Mouse (Mus musculus) embryo, embryonic 10.5 days (tissue): ENCODE data around the gene Radil.

Experiments
- DNase-seq: peaks from one replicate; pipeline ENCODE4 v3.0.0-alpha.2; 2015; ENCODE audit warnings: low spot score

Radil gene

DNA sequence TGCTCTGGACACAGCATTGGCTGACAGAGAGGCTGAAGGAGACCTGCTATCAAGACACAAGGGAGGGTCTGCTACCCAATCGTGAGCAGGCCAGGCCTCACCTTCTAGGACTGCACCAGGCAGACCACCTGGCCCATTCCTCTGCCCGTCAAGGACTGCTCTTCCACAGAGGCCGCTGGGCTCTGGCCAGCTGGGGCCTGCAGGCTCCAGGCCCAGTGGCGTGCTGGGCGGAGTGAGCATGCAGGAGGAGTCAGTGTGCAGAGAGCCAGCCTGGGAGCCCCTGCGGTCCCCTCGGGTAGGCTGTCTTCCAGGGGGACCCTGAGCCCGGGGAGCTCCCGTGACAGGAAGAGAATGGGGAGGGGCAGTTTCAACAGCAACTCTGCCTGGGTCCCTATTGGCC, 64.2 kb downstream of the Radil start:
- DNase-seq = no peak

DNA sequence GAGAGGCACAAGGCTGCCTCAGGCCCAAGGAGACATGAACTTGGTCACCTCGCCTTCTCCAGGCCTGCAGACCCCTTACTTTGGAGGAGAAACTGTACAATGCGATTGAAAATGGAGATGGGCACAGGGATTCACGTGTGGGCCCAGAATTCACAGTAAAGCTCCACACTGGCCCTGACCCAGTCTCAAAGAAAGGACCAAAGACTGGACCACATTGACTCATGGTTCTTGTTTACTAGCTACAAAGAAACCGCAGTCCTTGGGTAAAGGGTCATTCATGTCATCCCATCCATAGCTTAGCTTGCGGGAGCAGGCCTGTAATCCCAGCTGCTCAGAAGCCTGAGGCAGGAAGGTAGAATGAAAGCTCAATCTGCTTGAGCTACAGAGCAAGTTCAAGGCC, 67.3 kb downstream of the Radil start:
- DNase-seq = no peak

DNA sequence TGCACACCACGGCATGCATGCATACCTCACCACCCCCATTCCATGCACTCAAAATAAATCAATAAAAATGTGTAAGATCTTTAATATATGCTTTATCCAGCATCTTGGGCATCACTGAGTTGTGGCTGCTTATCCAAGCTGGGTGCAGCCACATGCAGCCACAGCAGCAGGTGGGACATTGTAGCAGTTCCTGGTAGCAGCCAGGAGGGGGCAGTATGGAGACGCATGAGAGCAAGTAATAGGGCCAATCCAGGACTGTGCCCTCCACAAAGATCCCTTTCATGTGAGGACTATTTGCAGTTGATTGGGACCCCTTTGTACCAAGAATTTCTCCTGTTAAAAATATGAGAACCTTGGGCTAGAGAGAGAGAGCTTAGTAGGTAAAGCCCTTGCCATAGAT, 68.4 kb downstream of the Radil start:
- no peak for DNase-seq

DNA sequence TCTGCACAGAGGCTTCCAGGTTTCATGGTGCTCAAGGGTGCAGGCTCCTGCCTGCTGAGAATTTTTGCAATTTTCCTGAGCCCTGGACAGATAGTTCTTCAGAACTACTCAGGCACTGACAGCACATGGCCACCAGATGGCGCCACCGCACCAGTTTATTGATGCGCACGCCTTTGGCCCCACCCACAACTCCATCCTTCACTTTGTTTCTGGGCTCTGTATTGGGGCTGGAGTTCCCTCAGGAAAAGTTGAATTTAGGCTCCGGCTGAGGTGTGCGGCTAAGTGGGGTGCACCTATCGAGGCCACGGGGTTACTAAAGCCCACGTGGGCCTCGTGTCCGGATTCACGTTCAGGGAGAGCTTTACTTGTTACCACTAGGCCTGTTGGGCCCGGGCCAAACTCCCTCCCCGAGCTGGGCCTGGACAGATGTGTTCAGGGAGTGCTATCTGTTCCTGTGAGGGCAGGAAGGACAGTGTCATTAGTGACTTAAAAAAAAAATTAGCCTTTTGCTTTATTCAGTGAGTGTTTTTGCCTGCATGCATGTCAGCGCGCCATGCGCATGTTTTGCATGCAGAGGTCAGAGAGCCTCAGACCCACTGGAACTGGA, 72.0 kb downstream of the Radil start:
- DNase-seq = peak; percentile 91

DNA sequence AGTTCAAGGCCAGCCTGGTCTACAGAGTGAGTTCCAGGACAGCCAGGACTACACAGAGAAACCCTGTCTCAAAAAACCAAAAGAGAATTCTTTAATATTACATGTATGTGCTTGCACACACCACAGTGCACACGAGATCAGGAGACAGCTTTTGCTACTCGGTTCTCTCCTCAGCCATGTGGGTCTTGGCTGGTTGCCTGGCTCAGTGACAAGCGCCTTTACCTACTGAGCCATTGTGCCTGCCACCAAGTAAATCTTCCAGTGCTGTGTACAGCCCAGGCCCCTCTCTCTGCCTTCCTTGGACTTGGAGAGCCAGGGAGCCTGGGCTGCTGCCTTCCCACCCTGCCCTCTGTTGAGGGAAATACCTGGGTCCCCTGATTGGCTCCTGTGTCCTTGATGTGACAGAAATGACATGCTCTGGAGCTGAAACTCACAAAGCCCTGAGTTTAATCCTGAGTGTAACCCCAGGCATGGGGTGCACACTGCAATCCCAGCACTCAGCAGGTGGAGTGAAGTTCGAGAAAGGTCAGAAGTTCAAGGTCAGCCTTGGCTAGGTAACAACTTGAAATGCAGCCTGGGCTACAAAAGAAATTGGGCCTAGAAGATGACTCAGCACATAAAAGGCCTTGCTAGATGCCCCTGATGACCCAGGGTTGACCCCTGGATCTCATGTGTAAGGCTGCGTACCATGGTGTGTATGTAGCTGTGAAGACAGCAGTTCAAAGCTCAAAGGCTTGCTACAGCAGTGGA, 72.9 kb downstream of the Radil start:
- no peak for DNase-seq

DNA sequence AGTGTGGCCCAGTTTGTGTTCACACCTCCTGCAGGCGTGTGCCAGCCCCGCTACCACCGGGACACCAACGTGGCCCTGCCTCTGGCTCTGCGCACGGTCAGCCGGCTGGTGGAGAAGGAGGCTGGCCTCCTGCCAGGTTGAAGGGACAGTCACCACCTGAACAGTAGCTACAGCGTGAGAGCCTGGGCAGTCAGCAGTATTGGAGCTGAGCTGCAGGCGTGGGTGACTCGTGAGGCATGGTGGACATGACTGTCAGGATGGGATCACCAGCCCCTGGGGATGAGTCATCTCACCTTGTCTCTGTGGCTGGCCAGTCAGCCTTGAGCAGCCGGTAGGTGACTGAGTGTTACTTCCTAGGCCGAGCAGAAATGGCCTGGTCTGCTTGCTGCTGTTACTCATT, 73.6 kb downstream of the Radil start:
- no peak for DNase-seq

DNA sequence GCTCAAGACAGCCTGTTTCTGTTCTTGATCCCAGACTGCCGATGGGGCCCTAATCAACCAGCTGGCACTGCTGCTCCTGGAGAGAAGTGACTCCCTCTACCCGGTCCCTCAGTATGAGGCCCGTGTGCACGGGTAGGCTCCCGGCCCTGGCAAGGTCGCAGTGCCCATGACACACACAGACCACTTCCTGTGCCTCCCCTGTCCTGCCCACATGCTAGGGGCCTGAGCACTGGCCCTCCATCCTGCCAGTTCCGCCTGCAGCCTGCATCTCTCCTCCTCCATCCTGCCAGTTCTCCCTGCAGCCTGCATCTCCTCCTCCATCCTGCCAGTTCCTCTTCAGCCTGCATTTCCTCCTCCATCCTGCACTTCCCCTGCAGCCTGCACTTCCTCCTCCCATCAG, 75.2 kb downstream of the Radil start:
- DNase-seq = no peak

DNA sequence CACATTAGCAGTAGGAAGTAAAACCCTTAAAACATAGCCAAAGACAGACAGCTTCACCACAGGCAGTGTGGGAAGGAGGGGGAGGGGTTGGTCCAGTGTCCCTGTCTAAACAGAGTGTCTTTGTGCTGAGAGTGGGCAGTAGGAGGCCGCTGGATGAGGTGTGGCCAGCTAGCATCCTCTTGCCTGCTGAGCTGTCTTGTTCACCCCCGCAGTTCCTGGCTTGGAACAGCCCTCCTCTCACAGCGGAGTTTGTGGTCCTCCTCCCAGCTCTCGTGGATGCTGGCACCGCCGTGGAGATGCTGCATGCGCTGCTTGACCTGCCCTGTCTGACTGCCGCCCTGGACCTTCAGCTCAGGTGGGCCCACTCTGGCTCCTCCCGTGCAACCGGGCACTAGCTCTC, 77.2 kb downstream of the Radil start:
- no peak for DNase-seq

DNA sequence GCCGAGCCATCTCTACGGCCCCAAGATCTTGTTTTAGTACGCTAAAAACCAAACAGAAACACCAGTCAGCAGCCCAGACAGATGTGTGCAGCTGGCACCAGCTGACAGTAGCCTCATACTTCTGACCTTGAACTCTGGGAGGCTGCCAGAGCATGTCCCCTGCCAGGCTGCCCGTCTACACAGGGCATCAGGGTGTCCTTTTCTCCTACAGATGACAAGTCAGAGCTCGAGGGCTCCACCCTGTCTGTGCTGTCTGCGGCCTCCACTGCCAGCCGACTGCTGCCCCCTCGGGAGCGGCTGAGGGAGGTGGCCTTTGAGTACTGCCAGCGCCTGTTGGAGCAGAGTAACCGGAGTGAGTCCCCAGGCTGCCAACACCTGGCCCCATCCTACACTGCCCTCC, 81.1 kb downstream of the Radil start:
- no peak for DNase-seq

DNA sequence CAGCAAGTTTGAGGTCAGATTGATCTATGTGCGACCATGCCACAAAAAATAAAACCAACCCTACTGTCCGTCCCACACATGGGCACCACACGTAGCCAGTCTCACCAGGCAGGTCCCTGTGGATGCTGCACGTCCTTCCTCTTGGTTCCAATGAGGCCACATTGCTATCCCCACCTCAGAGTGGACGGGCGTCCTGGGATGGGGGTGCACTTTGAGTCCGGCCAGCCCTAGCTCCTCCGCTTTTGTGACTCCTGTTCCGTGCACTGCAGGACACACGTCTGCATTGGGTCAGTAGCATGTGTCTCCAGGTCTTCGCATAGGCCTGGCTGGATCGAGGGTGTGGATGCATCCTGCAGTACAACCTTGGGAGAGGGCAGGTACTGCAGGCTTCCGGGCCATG, 82.5 kb downstream of the Radil start:
- DNase-seq = no peak

DNA sequence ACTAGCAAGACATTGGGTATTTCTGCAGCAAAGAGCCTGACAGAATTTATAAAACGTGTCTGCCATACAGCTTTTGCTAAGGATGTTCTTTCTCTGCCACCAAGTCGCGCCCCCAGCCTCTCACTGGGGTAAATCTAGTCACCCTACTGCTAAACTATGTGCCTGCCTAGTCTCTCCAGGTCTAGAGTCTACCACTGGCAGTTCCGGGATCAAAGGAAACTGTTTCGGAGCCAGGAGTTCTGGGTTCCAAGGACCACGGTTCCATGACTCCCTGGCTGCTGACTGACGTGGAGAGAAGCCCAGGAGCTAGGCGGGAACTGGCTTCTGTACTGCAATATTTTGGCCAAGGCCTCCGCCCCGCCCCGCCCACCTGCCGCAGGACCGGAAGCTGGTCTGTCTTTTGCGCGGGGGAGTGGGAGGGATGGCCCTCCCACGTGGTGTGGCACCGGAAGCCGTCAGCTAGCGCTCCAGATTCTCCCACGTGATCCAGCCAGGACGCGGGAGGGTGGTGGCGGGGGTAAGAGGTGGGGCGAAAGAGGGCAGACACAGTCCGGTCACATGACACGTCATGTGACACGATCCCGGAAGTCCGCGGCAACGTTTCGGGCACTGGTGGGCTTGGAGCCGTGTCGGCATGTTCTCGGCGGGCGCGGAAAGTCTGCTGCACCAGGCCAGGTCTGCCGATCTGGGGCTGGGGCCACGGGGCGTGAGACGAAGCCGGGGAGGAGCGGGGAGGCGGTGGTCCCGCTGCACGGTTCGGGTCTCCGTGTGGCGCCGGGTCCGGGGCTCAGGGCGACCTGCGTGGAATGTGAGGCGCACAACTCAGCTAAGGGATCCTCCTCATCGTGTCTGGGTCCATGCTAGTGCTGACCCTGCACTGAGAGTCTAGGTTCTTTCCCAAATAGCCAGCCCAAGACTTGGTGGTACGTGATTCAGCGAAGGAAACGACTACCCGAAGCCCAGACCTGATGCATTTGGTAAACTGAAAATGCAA, 87.1 kb downstream of the Radil start, which contains the start of gene Ap5z1:
Gene Ap5z1 (plus strand): TSS at position 484 of the 994 bp plus-strand sequence.
- peak; percentile 97 for DNase-seq

DNA sequence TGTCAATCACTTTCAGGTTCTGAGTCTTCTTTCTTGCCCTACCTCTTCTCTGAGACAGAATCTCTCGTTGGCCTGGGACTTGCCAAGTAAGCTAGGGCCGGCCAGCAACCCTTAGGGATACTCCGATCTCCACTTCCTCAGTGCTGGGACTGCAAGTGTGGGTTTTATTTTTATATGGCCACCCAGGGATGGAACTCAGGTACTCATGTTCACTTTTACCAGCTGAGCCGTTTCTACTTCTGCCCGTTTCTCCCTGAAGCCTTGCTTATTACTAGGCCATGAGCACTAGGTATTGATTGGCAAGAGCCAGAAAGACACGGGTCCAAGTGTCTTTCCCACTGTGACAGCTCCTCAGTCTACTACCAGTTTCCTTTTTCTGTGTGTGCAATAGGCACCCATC, 87.9 kb downstream of the Radil start:
- no peak for DNase-seq

DNA sequence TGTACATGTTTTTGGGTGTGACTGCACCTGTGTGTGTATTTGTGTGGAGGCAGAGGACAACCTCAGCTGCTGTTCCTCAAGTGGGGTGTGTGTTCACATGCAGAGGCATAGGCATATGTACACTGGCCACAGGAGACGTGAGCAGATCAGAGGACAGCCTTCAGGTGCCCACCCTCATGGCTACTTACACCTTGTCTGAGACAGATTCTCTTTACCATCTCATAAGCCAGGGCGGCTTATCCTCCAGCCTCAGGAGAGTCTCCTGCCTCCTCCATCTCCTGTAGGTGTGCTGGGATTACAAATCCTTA, 88.3 kb downstream of the Radil start:
- no peak for DNase-seq

DNA sequence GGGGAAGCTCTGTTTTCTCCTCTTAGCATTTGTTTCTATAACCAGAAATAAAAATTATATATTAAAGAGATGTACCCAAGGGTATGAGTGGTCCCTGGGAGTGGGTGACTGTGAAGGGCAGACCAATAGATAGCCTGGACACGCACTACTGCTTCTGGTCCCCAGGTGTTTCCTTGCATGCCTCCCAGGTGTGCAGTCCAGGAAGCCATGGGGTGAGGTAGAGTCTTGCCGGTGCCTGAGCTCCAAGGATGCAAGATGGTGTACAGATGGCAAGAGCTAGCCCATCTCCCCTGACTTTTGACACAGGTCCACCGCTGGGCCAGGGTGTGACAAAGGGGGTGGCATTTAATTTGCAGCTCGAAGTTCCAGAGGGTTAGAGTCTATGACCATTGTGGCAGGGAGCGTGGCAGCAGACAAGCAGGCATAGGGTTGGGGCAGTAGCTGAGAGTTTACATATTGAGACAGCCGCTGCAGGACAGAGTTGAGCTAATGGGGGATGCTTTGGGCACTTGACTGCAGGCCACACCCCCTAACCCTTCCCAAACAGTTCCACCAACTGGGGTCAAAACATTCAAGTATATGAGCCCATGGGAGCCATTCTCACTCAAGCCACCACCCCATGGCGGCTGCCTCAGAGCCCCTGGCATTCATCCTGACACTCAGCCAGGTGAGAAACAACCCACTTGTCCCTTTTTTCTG, 88.8 kb downstream of the Radil start:
- no peak for DNase-seq

DNA sequence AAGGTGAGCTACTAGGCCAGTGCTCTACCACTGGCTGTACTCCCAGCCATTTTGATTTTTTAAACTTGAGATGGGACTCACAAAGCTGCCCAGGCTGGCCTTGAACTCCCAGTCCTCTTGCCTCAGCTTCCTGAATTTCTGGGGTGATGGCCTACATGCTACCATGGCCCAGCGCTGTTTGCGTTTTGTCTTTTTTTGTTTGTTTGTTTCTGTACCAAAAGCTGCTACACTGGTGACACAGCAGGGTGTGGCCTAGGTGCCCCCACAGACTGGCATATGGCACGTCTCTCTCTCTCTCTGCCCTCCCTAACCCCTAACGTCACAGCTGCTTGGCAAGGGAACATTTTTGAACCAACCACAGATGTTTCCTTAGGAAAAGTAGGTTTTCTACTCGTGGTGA, 91.1 kb downstream of the Radil start:
- DNase-seq = no peak

DNA sequence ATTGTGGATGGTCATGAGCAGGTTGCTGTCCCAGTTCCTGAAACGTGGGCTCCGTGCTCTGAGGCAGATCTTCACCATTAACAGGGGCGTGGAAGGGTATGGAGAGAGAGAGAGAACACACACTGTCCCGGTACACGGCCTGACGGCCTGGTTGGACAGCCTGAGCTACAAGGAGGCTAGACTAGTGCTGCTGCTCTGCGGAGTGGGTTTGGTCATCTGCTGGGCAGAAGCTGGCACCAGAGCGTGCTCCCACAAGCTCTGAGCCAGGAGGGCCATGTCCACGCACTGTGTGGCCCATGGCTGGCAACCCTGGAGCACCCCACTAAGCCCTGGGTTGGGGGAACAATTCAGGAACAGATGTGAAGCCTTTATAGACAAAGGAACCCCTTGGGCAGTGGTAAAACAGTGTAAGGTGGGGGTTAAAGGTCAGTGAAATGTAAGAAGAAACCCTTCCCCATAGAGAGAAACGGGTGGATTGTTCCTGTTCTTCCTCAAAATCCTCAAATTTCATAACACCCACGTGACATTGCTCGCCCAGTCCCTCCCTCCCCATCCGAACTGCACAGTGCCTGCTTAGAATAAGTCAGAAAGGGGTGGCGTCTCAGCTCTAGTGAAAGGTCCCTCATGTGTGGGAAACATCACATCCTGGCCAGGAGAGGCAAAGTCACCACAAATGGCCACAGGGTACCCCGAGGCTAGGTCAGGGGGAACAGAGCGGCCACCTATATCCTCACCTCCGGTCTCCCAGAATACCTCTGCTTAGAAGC, 91.9 kb downstream of the Radil start:
- DNase-seq = no peak

DNA sequence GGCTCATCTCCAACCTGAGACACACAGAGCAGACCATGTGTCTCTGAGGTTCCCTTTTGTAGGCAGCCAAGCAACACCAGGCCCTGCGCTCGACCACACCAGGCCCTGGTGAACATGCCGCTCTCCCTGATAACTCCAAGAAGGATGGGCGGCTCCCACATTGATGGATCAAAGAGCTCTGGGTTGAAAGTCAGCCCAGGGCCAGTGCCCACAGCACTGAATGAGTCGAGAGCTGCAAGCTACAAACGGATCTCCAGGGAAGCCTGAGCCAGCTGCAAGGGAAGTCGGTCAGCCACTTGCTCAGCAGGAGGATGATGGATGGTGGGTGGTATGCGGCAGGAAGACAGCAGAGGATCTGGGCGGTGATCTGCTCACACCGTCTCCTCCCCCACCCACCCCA, 93.6 kb downstream of the Radil start:
- DNase-seq = no peak

DNA sequence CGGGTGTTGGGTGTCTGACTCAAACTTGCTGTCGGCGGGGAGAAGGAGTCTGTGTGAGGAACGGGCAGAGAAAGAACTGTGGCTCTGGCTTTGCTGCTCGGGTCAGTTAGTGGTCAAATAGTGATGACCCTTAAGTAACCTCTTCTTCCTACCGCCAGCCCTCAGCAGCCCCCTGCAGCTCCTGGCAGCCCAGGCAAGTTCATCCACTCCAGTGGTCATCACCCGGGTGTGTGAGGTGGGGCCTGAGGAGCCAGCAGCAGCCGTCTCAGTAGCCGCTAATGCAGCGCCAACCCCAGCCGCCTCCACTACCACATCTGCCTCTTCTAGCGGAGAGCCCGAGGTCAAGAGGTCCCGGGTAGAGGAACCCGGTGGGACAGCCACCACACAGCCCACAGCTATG, 94.6 kb downstream of the Radil start:
- DNase-seq = no peak

DNA sequence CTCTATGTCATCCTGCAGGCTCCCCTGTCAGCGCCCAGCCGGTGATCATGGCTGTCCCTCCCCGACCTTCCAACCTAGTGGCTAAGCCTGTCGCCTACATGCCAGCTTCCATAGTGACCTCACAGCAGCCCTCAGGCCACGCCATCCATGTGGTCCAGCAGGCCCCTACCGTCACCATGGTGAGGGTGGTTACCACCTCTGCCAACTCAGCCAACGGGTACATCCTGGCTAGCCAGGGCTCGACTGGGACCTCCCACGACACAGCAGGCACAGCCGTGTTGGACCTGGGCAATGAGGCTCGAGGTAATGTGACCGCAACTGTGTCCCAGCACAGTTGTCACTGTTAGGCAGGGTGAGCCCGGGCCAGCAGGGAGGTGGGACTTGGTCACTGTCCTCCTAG, 97.2 kb downstream of the Radil start:
- no peak for DNase-seq

DNA sequence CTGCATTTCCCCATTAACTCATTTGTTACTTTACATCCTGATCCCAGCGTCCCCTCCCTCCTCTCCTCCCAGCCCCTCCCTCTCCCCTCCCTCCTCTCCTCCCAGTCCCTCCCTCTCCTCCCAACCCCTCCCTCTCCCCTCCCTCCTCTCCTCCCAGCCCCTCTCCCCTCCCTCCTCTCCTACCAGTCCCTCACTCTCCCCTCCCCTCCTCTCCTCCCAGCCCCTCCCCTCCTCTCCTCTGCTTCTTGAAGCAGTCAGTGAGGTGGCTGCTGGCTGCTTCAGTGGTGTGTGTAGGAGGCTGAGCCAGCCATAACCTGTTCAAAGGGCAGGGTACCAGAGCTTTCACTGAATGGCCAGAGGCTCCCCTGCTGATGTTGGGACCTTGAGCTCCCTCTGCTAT, 99.1 kb downstream of the Radil start:
- peak; percentile 84 for DNase-seq

DNA sequence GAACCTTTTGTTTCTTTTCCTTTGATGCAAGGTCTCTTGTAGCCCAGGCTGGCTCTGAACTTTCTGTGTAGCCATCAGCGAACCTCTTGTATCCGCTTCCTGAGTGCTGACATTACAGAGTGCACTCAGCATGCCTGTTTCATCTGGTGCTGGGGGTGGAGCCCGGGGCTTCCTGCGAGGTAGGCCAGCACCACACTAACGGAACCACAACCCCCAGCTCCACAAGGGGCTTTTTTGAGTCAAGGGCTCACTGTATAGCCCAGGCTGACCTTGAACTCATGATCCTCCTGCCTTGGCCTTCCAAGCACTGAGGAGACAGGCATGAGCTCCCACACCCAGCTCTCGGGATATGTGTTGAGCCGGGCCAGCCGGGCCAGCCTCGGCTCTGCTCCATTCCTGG, 100.1 kb downstream of the Radil start:
- no peak for DNase-seq

DNA sequence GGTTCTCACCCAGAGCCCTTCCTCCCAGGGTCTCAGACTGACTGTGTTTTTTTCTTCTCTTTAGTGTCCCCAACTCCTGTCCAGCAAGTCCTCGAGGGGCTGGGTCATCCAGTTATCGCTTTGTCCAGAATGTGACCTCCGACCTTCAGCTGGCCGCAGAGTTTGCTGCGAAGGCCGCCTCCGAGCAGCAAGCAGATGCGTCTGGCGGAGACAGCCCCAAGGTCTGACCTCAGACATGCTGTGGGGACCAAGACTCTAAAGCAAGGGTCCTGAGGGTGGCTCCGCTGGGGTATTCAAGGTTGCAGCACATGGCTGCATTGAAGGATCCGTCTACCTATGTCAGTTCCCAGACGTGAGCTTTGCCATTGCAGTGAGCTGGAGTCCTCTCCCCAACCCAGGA, 102.3 kb downstream of the Radil start:
- DNase-seq = no peak
